Mouse (Mus musculus) embryonic facial prominence, embryonic 13.5 days (tissue): ENCODE results near the gene Mast1. TPM values are rescaled to one million over a fixed set of nuclear protein-coding genes. Genes with fewer than 3 reads are reported as not detected.
A peak's percentile ranks its signal among the peaks of the same experiment; 100 is the strongest.

Experiments
- ATAC-seq: fragments of 200-750 bp; cut with Nextera tagmentation; 2 replicates; pipeline ENCODE4 v1.8.0; 2017; ENCODE audit warnings: low read depth; ENCODE audit not compliant: insufficient number of reproducible peaks, insufficient read depth, low FRiP score, low TSS enrichment
- H3K27ac ChIP-seq: fragments of 300-500 bp; sonication (generic); 2 replicates; pipeline ENCODE4 v1.5.1; 2015; ENCODE audit warnings: moderate library complexity, mild to moderate bottlenecking, inconsistent platforms
- H3K27me3 ChIP-seq: fragments of 300-500 bp; sonication (generic); 2 replicates; pipeline ENCODE4 v1.6.1; 2015; ENCODE audit warnings: mild to moderate bottlenecking, inconsistent platforms
- H3K36me3 ChIP-seq: fragments of 300-500 bp; sonication (generic); 2 replicates; pipeline ENCODE4 v1.6.1; 2015; ENCODE audit warnings: mild to moderate bottlenecking, inconsistent platforms
- H3K4me1 ChIP-seq: fragments of 300-500 bp; sonication (generic); 2 replicates; pipeline ENCODE4 v1.6.1; 2015; ENCODE audit warnings: inconsistent platforms
- H3K4me2 ChIP-seq: fragments of 300-500 bp; sonication (generic); 2 replicates; pipeline ENCODE4 v1.6.1; 2015; ENCODE audit warnings: moderate library complexity, mild to moderate bottlenecking, inconsistent platforms
- H3K4me3 ChIP-seq: fragments of 300-500 bp; sonication (generic); 2 replicates; pipeline ENCODE4 v1.5.1; 2015; ENCODE audit warnings: mild to moderate bottlenecking, inconsistent platforms
- H3K9ac ChIP-seq: fragments of 300-500 bp; sonication (generic); 2 replicates; pipeline ENCODE4 v1.6.1; 2015; ENCODE audit warnings: mild to moderate bottlenecking, inconsistent platforms
- H3K9me3 ChIP-seq: fragments of 300-500 bp; sonication (generic); 2 replicates; pipeline ENCODE4 v1.6.1; 2016; ENCODE audit warnings: inconsistent platforms
- WGBS: fragments of 180-500 bp; shearing (Covaris S2); methylation state at CpG from one replicate; pipeline ENCODE4 v1.1.7; 2015; ENCODE audit warnings: mixed read lengths; 5-methylcytosine and 5-hydroxymethylcytosine counted together
- polyA plus RNA-seq: library from polyadenylated mRNA; unstranded; fragments of >200 nt; fragmentation: Nextera tagmentation; extraction: Ambion mirVana; gene quantifications from 2 replicates; pipeline ENCODE4 v1.2.1, GENCODE M21; 2015

The Mast1 gene
- 1.4 and 1.6 TPM in 2 replicates for polyA plus RNA-seq

DNA sequence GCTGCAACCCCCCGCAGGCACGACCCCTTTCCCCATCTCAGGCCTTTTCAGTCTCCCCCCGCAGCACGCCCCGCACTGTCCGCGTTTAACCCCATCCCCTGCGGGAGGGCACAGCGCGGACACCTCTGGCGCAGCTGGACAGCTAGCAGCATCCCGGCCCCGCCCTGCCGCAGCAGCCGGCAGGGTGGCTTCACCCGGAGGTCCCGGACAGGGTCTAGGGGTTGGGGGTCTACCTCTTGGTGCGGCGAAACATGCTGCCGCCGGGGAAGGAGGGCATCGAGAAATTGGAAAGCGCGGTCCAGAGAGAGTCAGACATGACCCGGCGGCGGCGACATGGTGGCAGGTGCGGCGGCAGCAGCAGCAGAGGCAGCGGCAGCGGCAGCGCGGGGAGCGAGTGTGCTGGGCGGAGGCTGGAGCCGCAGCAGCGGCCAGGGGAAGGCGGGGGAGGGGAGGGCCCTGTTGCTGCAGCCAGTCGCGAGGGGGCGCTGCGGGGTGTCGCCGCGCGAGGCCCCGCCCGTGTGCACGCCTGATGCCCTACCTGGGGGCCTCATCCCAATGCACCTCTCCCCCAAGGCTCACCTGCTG is at the start of gene Mast1:
TSS of gene Mast1 (minus strand) at position 398 of the 585 bp plus-strand sequence.
- H3K9me3 ChIP-seq, result no peaks in the 10 kb centered on the region
- H3K27me3 ChIP-seq, result peaks cover 90% of the 10 kb centered on the region
- under 1% methylated on average over 47 of the region's 50 CpGs for WGBS
- H3K4me2 ChIP-seq, result peak within 1 kb of the TSS; percentile 81
- peaks cover 17% of the 10 kb centered on the region for H3K4me1 ChIP-seq
- H3K36me3 ChIP-seq, result no peaks in the 10 kb centered on the region
- peak within 1 kb of the TSS; percentile 45 for H3K4me3 ChIP-seq
- H3K27ac ChIP-seq, result no peak within 1 kb of the TSS
- no peak for ATAC-seq
- peak within 1 kb of the TSS; percentile 49; the same call in 1 of the 2 replicates for H3K9ac ChIP-seq

GRCm38 (mm10) chr8:84986379-84986945 is 49.3 kb upstream of the Mast1 start:
- H3K4me1 ChIP-seq, result peaks cover 52% of the 10 kb centered on the region
- 33% methylated on average over 8 of the region's 8 CpGs for WGBS

DNA sequence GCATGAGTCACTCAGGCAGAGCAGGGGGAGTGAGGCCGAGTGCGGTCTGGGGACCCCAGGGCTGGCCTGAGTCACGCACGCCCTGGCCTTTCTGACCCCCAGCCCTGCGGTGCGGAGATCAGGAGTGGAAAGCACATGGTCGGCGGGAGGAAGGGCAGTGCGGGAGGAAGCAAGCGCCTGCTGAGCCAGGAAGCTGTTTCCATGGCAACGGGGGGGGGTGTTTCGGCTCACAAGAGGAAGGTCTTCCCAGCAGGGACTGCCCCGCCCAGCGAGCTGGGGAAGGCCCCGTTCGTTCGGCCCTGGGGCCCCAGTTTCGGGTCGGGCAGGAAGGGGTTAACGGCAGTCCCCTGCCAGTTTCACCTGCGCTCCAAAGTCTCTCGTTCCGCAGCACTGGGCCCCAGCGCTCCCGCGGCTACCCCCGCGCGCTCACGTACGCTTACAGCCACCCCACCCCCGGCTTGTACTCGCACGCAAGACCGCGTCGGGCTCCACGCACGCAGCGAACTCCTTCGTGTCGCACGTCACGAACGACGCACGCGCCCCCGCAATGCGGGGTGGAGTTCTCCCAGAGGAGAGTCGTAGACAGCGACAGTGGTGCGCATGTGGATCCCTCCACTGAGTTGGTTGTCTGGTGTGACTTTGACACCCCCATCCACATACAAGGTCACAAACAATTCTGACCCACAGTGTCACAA is 48.7 kb upstream of the Mast1 start:
- no peaks in the 10 kb centered on the region for H3K36me3 ChIP-seq
- peak overlapping the region; percentile 99 for H3K4me2 ChIP-seq
- peak overlapping the region; percentile 62 for H3K27ac ChIP-seq
- no peaks in the 10 kb centered on the region for H3K9me3 ChIP-seq
- peaks cover 52% of the 10 kb centered on the region for H3K4me1 ChIP-seq
- H3K9ac ChIP-seq, result peak overlapping the region; percentile 69
- peak overlapping the region; percentile 56 for H3K4me3 ChIP-seq
- WGBS, result under 1% methylated on average over 53 of the region's 53 CpGs
- peaks cover 25% of the 10 kb centered on the region for H3K27me3 ChIP-seq
- ATAC-seq, result no peak

More at GRCm38 (mm10) chr8:84986379-84986945, 49.3 kb upstream of the Mast1 start:
- H3K4me2 ChIP-seq, result peak overlapping the region; percentile 99
- peak overlapping the region; percentile 69 for H3K9ac ChIP-seq
- peak overlapping the region; percentile 62 for H3K27ac ChIP-seq
- no peaks in the 10 kb centered on the region for H3K36me3 ChIP-seq
- peak overlapping the region; percentile 56 for H3K4me3 ChIP-seq
- no peaks in the 10 kb centered on the region for H3K9me3 ChIP-seq
- H3K27me3 ChIP-seq, result peaks cover 25% of the 10 kb centered on the region
- ATAC-seq, result no peak

DNA sequence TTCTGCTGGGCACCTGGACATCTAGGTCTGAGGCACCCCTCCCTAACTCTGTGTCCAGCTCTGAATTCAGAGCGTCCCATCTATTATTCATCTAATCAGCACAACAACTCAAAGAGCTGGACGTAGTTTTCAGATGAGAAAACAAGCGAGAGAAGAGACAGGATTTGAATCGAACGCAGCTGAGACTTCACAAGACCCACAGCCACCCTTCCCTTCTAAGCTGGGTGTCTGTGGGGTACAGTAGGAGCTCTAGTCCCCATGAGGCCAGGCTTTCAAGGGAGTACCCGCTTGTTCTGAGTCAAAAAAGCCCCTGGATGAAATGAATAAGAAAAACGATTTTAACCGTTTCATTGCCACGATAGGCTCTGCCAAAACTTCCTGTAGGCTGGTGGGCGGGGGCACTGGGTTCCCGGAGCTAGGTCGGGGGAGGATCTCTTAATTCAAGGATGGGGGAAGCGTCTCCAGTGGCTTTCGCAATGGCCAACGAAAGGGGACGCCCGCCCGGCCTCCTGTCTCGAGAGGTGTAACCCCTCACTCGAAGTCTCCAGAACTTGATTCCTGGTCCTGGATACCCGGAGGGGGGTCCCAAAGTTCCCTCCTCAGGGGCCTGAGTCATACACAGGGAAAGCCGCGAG is 48.0 kb upstream of the Mast1 start:
- H3K4me2 ChIP-seq, result peak overlapping the region; percentile 99
- peak overlapping the region; percentile 62 for H3K27ac ChIP-seq
- peaks cover 57% of the 10 kb centered on the region for H3K4me1 ChIP-seq
- no peak for ATAC-seq
- H3K27me3 ChIP-seq, result peaks cover 25% of the 10 kb centered on the region
- peak overlapping the region; percentile 69 for H3K9ac ChIP-seq
- H3K9me3 ChIP-seq, result no peaks in the 10 kb centered on the region
- under 1% methylated on average over 23 of the region's 23 CpGs for WGBS
- no peaks in the 10 kb centered on the region for H3K36me3 ChIP-seq
- H3K4me3 ChIP-seq, result peak overlapping the region; percentile 56

DNA sequence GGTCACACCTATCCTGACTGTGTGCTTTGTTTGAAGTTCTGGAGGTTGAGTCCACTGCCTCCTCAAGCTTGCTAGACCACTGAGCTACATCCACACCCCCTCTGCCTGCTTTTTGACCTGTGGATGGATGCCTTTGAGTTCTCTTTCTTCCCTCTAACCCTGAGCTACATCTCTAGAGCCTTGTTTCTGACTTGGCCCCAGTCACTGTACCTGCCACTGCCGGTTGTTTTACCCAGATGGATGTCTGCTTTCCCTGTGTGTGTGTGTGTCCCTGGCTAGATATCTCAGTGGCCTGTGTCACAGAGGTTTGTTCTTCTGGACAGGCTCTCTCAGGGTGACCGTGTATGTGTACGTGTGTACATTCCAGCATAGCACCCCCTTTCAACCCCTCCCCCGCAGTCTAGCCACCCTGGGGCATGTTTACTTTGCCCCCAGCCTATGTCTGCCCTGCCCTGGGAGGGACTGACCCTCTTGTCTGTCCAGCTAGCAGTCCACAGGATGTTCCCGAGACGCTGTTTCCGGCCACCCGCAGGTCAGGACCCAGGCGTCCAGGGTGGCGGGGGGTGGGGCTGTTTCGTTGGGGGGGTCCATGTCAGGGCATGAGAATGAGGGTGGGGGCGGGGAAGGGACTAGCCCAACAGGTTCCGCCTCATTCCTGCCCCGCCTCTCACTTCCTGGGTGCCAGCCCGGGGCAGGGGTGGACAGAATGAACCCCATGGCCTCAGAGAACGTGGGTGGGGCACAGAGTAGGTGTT is 47.3 kb upstream of the Mast1 start:
- H3K36me3 ChIP-seq, result no peaks in the 10 kb centered on the region
- H3K4me1 ChIP-seq, result peaks cover 63% of the 10 kb centered on the region
- peak overlapping the region; percentile 99 for H3K4me2 ChIP-seq
- 3% methylated on average over 16 of the region's 16 CpGs for WGBS
- H3K27ac ChIP-seq, result peak overlapping the region; percentile 58
- peak overlapping the region; percentile 56 for H3K4me3 ChIP-seq
- peak overlapping the region; percentile 69 for H3K9ac ChIP-seq
- ATAC-seq, result no peak
- H3K27me3 ChIP-seq, result peaks cover 28% of the 10 kb centered on the region
- H3K9me3 ChIP-seq, result no peaks in the 10 kb centered on the region

DNA sequence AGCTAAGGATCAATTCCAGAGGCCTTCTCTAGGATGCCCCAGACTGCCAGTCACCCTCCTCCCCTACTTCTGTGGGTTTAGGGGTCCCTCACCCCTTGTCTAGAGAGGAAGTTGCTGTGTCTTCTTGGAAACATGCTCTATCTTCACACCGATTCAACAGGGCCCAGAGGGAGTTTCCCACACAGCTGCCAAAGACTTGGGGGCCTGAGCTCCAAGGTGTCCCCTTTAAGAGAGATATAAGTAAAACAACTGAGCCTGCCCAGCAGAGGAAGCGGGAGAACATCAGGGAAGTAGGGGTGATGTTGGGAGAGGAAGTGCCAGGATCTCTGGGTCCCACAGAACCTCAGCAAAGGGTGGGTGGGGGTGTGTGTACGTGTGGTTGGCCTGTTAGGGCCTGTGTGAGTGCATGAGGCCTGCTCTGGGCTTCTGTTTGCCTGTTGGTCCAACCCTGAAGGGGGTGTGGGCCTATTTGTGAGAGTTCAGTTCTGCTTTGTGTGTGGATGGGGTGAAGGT is 45.4 kb upstream of the Mast1 start:
- Histone ChIP-seq H3K9ac (no peak overlapping the region), H3K9me3 (no peaks in the 10 kb centered on the region), H3K4me1 (peaks cover 75% of the 10 kb centered on the region), H3K4me3 (no peak overlapping the region), H3K27ac (peak overlapping the region; percentile 68), H3K36me3 (no peaks in the 10 kb centered on the region), H3K4me2 (no peak overlapping the region), H3K27me3 (peaks cover 47% of the 10 kb centered on the region)
- no peak for ATAC-seq
- 63% methylated on average over 3 of the region's 3 CpGs for WGBS

GRCm38 (mm10) chr8:84981644-84982498 is 44.7 kb upstream of the Mast1 start:
- peaks cover 54% of the 10 kb centered on the region for H3K27me3 ChIP-seq
- ATAC-seq, result no peak
- no peaks in the 10 kb centered on the region for H3K36me3 ChIP-seq
- WGBS, result 71% methylated on average over 15 of the region's 15 CpGs
- no peak overlapping the region for H3K9ac ChIP-seq
- peaks cover 82% of the 10 kb centered on the region for H3K4me1 ChIP-seq
- H3K9me3 ChIP-seq, result no peaks in the 10 kb centered on the region
- no peak overlapping the region for H3K4me3 ChIP-seq
- H3K27ac ChIP-seq, result peak overlapping the region; percentile 68
- no peak overlapping the region for H3K4me2 ChIP-seq

DNA sequence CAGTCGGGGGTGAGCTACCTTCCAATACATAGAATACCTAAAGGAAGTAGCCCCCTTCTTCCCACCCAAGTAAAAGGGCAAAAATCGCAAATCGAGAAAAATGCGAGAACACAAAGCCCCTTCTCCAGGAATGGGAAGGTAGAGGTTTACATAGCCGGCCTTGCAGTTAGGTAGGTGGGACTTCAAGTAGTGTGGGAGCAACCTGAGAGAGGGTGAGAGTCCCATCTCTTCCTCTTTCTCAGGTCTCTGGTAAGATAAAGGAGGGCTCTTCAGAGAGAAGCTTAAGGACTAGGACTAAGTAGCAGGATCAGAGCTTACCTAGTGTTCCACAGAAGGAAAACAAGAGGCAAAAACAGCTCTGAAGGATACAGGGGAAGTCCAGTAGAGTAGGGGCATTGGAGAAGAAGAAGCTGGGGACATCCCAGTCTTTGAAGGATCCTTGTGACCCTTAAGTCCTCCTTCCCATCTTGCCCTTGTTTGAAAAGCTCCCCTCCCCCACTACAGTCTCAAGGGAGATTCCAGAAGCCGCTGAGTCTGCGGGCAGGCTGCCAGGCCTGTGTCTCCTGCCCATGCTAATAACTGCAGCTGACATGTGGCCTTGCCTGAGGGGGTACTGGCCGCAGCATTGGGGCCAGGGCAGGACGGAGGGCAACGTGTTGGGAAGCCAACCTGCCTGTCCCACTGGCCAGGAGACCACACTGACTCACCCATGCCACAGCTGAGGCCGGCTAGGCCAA is 43.6 kb upstream of the Mast1 start:
- no peaks in the 10 kb centered on the region for H3K36me3 ChIP-seq
- peaks cover 49% of the 10 kb centered on the region for H3K27me3 ChIP-seq
- peaks cover 84% of the 10 kb centered on the region for H3K4me1 ChIP-seq
- WGBS, result 28% methylated on average over 11 of the region's 11 CpGs
- H3K4me2 ChIP-seq, result peak overlapping the region; percentile 100
- no peak for ATAC-seq
- peak overlapping the region; percentile 30 for H3K27ac ChIP-seq
- H3K4me3 ChIP-seq, result no peak overlapping the region; the same call in 1 of the 2 replicates
- no peaks in the 10 kb centered on the region for H3K9me3 ChIP-seq
- H3K9ac ChIP-seq, result peak overlapping the region; percentile 28

DNA sequence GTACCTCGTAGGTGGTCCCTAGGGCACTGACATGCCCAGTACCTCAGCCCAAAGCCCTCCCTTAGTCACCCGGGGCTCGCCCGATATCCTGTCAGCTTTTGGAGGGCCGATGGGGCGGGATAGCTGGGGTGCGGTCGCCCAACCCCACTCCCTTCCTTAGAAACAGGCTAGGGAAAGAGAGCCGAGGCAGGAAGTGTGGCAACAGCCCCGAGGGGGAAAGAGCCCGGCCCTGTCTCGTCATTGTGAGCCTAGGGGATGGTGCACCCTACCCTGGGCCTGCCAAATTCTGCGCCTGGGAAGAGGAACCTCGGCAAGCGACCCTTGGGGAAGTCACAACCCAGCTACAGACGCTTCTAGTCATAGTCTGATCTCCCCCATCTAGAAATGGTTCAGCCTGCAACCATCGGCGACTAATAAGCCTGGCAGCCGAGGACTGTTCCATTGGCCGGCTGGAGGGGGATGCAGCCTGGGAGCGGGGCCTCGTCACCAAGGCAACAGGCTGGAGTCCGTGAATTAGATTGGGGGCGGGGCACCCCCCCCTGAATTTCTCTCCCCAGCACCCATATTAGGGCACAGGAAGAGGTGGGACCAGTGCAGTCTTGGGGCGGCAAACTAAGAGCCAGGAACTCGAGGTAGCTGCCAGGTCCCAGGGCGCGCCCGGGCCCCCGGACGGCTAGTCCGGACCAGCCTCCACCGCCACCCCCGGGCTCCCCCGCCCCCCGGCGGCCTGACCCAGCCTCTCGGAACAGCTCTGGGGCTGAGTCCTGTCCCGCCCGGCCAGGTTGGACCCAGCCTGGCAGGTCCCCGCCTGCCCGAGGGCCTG is 42.7 kb upstream of the Mast1 start:
- H3K27me3 ChIP-seq, result peaks cover 40% of the 10 kb centered on the region
- WGBS, result 1% methylated on average over 42 of the region's 42 CpGs
- H3K4me2 ChIP-seq, result peak overlapping the region; percentile 100
- no peaks in the 10 kb centered on the region for H3K36me3 ChIP-seq
- H3K9me3 ChIP-seq, result no peaks in the 10 kb centered on the region
- peak overlapping the region; percentile 60 for H3K4me3 ChIP-seq
- peak; percentile 27; the same call in 1 of the 2 replicates for ATAC-seq
- H3K9ac ChIP-seq, result peak overlapping the region; percentile 59
- H3K27ac ChIP-seq, result peak overlapping the region; percentile 60
- peaks cover 84% of the 10 kb centered on the region for H3K4me1 ChIP-seq
